Mouse (Mus musculus) ES-Bruce4 (cell line): Measurements from ENCODE around the gene Zbtb11.

Experiments
- CTCF ChIP-seq: IDR thresholded peaks from one replicate; pipeline ENCODE4 v1.8.1; 2011; ENCODE audit warnings: low read depth, low read length
- EP300 ChIP-seq: IDR thresholded peaks from 2 replicates; pipeline ENCODE4 v1.6.1; 2011; ENCODE audit warnings: low read depth, low read length; ENCODE audit not compliant: insufficient read depth

DNA sequence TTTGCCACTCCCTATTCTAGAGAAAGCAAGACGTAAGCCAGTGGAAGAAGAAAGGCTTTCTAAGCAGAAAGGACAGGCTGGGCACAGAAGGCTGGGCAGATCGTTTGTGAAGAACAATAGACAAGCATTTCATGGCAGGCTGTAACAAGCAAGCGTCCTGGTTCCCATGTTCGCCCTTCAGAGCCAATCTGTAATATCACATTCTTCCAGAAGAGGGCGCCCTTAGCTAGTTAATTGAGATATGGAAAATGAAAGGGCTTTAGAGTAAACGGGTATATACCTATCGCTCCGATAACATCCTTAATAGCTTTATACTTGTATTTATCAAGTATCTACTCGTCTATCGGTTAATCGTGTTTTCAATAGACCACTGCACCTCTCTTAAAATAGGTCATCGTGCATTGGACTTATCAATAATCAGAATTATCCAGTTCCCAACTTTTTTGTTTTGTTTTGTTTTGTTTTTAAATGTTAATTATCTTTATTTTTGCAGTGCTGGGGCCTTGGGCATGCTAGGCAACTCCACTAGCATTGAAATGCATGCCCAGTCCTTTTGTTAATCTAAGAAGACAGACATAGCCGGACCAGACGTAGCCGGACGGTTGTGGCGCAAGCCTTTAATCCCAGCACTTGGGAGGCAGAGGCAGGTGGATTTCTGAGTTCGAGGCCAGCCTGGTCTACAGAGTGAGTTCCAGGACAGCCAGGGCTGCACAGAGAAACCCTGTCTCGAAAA is 22.6 kb upstream of the Zbtb11 start:
- TF ChIP-seq EP300 (no peak), CTCF (peak; percentile 20)
